Mouse (Mus musculus): Measurements from ENCODE around the gene AC161166.1. TPM values are rescaled to one million over a fixed set of nuclear protein-coding genes. Genes with fewer than 3 reads are reported as not detected.

AC161166.1 gene
- not detected in 2 replicates for polyA plus RNA-seq (2011; ENCODE audit: insufficient read length, low read depth, missing spikeins)

DNA sequence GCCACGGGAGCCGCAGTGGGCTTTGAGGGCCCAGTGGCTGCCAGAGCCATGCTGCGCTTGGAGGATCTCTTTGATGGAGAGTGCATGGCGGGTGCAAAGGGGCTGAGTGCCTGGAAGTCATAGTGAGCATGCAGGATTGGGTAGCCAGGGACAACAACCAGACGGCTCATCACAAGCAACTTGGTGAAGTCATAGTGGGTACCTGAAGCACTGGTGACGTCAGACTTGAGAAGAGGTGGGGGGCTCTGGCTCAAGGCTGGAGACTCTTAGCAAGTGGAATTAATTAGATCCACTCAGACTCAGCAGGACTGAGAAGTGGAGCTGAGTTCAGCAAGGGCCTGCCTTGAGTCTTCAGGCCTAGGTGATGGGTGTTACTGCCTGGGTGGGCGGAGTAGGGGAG is at the start of gene AC161166.1:
Gene AC161166.1 (minus strand): TSS at position 101 of the 400 bp plus-strand sequence.
- Histone ChIP-seq H3K4me3 (ENCODE audit: insufficient read depth, low read length) (no peak within 1 kb of the TSS), H3K4me1 (ENCODE audit: control insufficient read depth, insufficient read depth, low read length) (no peaks in the 10 kb centered on the region), H3K27ac (ENCODE audit: insufficient read depth, low read length) (no peak within 1 kb of the TSS)
- TF ChIP-seq CTCF (IDR thresholded peaks at IDR 0.05; ENCODE audit: borderline replicate concordance, insufficient read depth, low read length) (no peak), POLR2A (IDR thresholded peaks at IDR 0.05; ENCODE audit: low read depth, low read length) (no peak)

DNA sequence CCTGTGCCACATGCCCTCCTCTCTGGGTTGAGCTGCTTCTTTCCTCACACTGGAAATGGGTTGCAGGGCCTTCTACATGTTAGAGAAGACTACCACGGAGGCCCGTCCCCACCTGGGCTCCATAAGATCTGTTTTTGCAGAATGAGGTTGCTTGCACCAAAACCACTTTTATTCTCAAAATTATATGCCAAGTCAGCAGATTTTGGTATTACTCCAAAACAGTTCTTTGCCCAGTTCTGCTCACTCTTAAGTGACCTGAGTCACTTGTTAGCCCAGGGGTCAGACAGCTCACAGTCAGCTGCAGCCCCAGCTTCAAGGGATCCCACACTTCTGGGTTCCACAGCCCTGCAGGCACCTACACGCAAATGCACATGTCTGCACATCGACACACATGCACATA is 49.2 kb upstream of the AC161166.1 start:
- H3K27ac ChIP-seq (ENCODE audit: insufficient read depth, low read length) = no peak overlapping the region
- no peak overlapping the region for H3K4me3 ChIP-seq (ENCODE audit: insufficient read depth, low read length)
- TF ChIP-seq CTCF (IDR thresholded peaks at IDR 0.05; ENCODE audit: borderline replicate concordance, insufficient read depth, low read length) (no peak), POLR2A (IDR thresholded peaks at IDR 0.05; ENCODE audit: low read depth, low read length) (no peak)
- H3K4me1 ChIP-seq (ENCODE audit: control insufficient read depth, insufficient read depth, low read length) = no peaks in the 10 kb centered on the region

DNA sequence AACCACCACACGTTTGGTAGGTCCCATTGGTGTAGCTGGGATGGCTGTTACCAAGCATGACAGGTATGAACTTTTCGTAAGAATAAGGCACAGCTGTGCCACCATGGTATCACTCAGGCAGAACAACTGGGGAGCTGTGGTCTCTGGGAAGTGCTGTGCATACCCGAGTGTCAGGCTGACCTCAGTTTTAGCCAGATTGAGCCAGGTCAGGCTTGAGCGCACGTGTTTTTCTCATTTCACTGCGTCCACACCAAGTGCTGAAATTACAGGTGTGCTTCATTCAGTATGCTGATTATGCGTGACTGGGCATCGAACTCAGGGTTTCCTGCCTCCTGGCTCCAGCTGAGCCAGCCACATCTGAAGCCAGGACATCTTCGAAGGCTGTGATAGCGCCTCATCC is 43.5 kb upstream of the AC161166.1 start:
- no peak overlapping the region for H3K27ac ChIP-seq (ENCODE audit: insufficient read depth, low read length)

DNA sequence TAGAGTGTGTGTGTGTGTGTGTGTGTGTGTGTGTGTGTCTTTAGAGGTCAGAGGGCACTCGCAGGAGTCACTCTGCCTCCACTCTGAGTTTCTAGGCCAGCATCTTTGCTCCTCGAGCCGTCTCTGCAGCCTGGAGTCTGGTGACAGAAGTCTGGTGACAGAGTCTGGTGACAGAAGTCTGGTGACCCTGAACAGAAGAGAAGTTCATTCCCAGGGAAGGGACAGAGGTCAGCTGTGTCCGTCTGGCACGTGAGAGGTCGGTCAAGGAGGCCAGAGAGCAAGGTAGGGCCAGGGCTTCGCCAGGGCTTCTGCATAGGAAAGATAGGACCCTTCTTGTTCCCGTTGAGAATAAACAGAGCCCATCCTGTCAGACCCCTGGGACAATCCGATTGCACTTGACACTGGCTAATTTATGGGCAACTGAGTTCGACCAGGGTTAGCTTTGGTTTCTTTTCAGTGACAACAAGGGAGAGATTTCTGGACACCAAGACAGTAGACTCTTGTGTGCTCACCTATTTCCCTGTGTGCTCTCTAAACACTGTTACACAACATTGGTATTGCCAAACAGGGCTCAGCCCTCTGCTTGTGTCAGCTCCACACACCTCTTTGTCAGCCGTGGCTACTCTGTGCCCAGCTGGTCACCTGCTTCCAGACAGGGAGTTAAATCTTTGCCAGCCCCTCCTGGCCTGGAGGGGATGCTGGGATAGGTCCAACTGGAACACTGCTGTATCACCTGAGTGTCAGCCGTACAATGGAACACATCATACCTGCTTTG is 39.9 kb upstream of the AC161166.1 start:
- no peak for TF ChIP-seq CTCF (IDR thresholded peaks at IDR 0.05; ENCODE audit: borderline replicate concordance, insufficient read depth, low read length)
- no peak for TF ChIP-seq POLR2A (IDR thresholded peaks at IDR 0.05; ENCODE audit: low read depth, low read length)
- H3K4me3 ChIP-seq (ENCODE audit: insufficient read depth, low read length) = no peak overlapping the region
- no peak overlapping the region for H3K27ac ChIP-seq (ENCODE audit: insufficient read depth, low read length)
- H3K4me1 ChIP-seq (ENCODE audit: control insufficient read depth, insufficient read depth, low read length) = no peaks in the 10 kb centered on the region

More for the DNA sequence above, 43.5 kb upstream of the AC161166.1 start:
- TF ChIP-seq POLR2A (IDR thresholded peaks at IDR 0.05; ENCODE audit: low read depth, low read length) (no peak), CTCF (IDR thresholded peaks at IDR 0.05; ENCODE audit: borderline replicate concordance, insufficient read depth, low read length) (no peak)
- Histone ChIP-seq H3K4me1 (ENCODE audit: control insufficient read depth, insufficient read depth, low read length) (no peaks in the 10 kb centered on the region), H3K4me3 (ENCODE audit: insufficient read depth, low read length) (no peak overlapping the region)

DNA sequence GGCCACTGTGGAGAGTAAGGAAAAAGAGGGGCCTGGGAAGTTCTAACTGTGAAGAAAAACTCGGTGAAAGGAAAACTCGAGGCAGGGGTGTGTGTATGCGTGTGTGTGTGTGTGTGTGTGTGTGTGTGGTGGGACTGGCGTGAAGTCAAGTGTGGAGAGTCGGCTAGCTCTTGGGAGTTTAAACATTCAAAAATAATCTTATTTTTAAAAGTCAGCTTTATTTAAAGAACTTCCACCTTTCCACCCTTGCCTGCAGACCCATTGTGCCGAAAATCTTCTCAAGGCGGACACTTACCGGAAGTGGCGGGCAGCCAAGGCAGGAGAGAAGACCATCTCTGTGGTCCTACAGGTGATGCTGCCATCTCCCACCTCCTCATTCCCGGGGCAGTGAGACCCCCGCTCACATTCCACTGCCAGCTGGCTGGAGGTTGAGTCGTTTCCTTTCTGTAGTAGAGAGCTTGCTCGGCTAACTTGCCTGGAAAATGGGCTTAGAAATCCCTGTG is 35.3 kb upstream of the AC161166.1 start:
- Histone ChIP-seq H3K4me3 (ENCODE audit: insufficient read depth, low read length) (peak overlapping the region; percentile 71), H3K27ac (ENCODE audit: insufficient read depth, low read length) (no peak overlapping the region), H3K4me1 (ENCODE audit: control insufficient read depth, insufficient read depth, low read length) (no peaks in the 10 kb centered on the region)
- TF ChIP-seq CTCF (IDR thresholded peaks at IDR 0.05; ENCODE audit: borderline replicate concordance, insufficient read depth, low read length) (no peak), POLR2A (IDR thresholded peaks at IDR 0.05; ENCODE audit: low read depth, low read length) (no peak)

DNA sequence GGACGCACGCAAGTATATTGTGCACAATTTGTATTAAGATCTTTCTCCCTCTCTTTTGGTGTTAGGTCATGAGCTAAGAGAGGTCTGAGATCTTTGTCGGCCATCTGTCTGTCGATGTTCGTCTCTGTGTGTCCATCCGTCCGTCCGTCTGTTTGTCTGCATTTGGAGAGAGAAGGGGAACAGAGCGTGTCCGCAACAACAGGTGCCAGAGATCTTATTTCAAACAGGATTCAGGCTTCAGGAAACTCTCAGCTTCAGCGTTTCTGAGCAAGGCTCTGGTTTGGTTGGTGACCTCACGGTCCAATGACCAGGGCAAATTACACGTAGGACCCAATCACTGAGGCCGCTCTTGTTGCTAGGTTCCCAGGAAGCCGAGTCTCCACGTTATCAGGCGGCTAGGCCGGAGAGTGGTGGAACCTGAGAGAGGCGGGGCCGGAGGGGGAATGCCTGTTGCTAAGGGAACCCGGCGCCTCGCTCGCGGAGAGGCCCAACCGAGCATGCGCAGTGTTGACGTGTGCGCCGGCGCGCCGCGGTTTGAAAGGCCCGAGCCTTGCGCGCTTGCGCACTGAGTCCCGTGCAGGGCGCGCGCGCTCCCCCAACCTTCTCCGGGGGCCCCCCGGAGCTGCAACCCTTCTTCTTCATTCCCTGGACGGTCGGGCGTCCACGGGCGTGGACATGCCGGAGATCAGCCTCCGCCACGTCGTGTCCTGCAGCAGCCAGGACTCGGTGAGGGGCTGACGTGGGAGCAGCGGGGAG is 34.6 kb upstream of the AC161166.1 start:
- Histone ChIP-seq H3K27ac (ENCODE audit: insufficient read depth, low read length) (no peak overlapping the region), H3K4me1 (ENCODE audit: control insufficient read depth, insufficient read depth, low read length) (no peaks in the 10 kb centered on the region), H3K4me3 (ENCODE audit: insufficient read depth, low read length) (peak overlapping the region; percentile 71)
- TF ChIP-seq CTCF (IDR thresholded peaks at IDR 0.05; ENCODE audit: borderline replicate concordance, insufficient read depth, low read length) (no peak), POLR2A (IDR thresholded peaks at IDR 0.05; ENCODE audit: low read depth, low read length) (peak; percentile 78)

DNA sequence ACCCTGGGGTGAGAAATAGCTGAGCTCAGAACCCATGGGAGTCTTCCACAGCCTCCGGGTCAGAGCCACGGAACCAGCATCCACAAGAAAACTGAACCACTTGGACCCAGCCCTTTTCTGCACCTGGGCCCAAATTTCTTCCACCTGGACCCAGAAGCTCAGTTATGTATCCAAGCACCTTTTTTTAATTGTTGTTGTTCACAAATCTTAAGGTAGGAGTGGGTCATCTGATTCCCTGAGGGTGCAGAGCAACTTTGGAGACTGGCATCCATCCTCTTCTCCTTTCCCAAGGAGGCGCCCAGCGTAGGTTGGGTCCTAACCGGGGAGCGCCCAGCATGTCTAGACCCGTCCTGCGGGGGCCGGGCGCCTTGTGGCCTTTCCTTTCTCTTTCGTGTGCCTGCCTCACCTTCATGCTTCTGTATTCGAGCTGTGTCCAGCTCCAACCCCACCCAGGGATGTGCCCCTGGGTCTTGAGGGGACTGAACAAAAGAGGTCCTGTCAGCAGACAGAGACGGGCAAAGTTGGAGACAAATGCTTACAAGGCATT is 33.9 kb upstream of the AC161166.1 start, which contains the start of the genes Pinlyp and Xrcc1:
Gene Pinlyp (minus strand): TSS at position 51 of the 547 bp plus-strand sequence.
Gene Xrcc1 (plus strand): TSS at position 222 of the 547 bp plus-strand sequence.
- TF ChIP-seq CTCF (IDR thresholded peaks at IDR 0.05; ENCODE audit: borderline replicate concordance, insufficient read depth, low read length) = no peak
- TF ChIP-seq POLR2A (IDR thresholded peaks at IDR 0.05; ENCODE audit: low read depth, low read length) = no peak
- peak within 1 kb of the TSS; percentile 71 for H3K4me3 ChIP-seq (ENCODE audit: insufficient read depth, low read length)

DNA sequence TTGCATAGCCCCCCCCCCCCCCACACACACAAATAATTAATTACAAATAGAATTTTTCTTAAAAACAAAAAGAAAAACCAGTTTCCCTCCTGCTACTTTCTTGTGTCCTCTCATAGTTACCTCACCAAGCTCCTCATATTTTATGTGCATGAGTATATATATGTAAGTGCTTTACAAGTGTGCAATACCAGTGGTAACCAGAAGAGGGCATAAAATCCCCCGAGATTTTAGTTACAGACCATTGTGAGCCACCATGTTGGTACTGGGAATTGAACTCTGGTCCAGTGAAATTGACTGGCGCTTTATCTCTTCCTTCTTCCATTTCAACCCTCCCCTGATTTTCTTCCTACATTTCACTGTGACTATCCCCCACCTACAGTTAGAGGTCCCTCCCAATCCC is 32.3 kb upstream of the AC161166.1 start:
- no peak overlapping the region for H3K4me3 ChIP-seq (ENCODE audit: insufficient read depth, low read length)
- no peak overlapping the region for H3K27ac ChIP-seq (ENCODE audit: insufficient read depth, low read length)
- no peaks in the 10 kb centered on the region for H3K4me1 ChIP-seq (ENCODE audit: control insufficient read depth, insufficient read depth, low read length)
- TF ChIP-seq CTCF (IDR thresholded peaks at IDR 0.05; ENCODE audit: borderline replicate concordance, insufficient read depth, low read length) = no peak
- no peak for TF ChIP-seq POLR2A (IDR thresholded peaks at IDR 0.05; ENCODE audit: low read depth, low read length)

More for the DNA sequence above, 33.9 kb upstream of the AC161166.1 start, which contains the start of the genes Pinlyp and Xrcc1:
- no peaks in the 10 kb centered on the region for H3K4me1 ChIP-seq (ENCODE audit: control insufficient read depth, insufficient read depth, low read length)
- no peak within 1 kb of the TSS for H3K27ac ChIP-seq (ENCODE audit: insufficient read depth, low read length)

DNA sequence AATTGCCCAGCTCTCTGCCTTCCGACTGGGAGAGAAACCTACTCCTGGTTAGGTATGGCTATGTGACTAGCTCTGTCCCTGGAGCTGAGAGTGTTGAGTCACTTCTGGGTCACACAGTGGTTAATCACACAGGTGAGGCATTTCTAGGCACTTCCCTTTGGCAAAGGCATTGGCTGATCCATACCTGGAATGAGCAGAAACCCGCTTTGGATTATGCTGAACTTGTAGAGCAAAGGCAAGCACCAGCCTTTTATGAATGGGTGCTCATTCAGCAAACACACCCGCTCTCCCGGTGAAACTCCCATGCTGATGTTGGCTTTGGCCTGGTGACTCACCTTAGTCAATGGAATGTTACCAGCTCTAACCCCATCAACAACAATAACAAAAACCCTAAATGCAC is 27.4 kb upstream of the AC161166.1 start:
- H3K27ac ChIP-seq (ENCODE audit: insufficient read depth, low read length) = no peak overlapping the region
- H3K4me3 ChIP-seq (ENCODE audit: insufficient read depth, low read length) = no peak overlapping the region
- TF ChIP-seq CTCF (IDR thresholded peaks at IDR 0.05; ENCODE audit: borderline replicate concordance, insufficient read depth, low read length) = no peak
- TF ChIP-seq POLR2A (IDR thresholded peaks at IDR 0.05; ENCODE audit: low read depth, low read length) = no peak
- no peaks in the 10 kb centered on the region for H3K4me1 ChIP-seq (ENCODE audit: control insufficient read depth, insufficient read depth, low read length)

All from embryonic fibroblast, embryonic 13.5 days (primary cell).